Mouse (Mus musculus) forebrain, embryonic 14.5 days (tissue): ENCODE measurements around the gene Grm4. TPM values are rescaled to one million over a fixed set of nuclear protein-coding genes. Genes with fewer than 3 reads are reported as not detected.

ENCODE experiments used
- ATAC-seq: fragments of 200-750 bp; cut with Nextera tagmentation; 2 replicates; pipeline ENCODE4 v1.8.0; 2017; ENCODE audit warnings: mild to moderate bottlenecking, moderate library complexity
- DNase-seq: peaks from one replicate; pipeline ENCODE4 v3.0.0-alpha.2; 2015; ENCODE audit warnings: low spot score
- H3K27ac ChIP-seq: fragments of 300-500 bp; sonication (generic); 2 replicates; pipeline ENCODE4 v1.5.1; 2014; ENCODE audit warnings: low read depth, mild to moderate bottlenecking, control low read depth, low read length, moderate library complexity
- H3K27me3 ChIP-seq: fragments of 300-500 bp; sonication (generic); replicated peaks from 2 replicates; pipeline ENCODE4 v1.6.1; 2014; ENCODE audit warnings: low read length, control low read depth, mixed read lengths; ENCODE audit not compliant: control insufficient read depth, insufficient read depth
- H3K36me3 ChIP-seq: fragments of 300-500 bp; sonication (generic); 2 replicates; pipeline ENCODE4 v1.6.1; 2014; ENCODE audit warnings: low read length, control low read depth; ENCODE audit not compliant: control insufficient read depth, insufficient read depth
- H3K4me1 ChIP-seq: fragments of 300-500 bp; sonication (generic); 2 replicates; pipeline ENCODE4 v1.6.1; 2014; ENCODE audit warnings: antibody characterized with exemption, low read length, control low read depth; ENCODE audit not compliant: control insufficient read depth, insufficient read depth
- H3K4me2 ChIP-seq: fragments of 300-500 bp; sonication (generic); 2 replicates; pipeline ENCODE4 v1.6.1; 2014; ENCODE audit warnings: mild to moderate bottlenecking, control low read depth, low read length
- H3K4me3 ChIP-seq: fragments of 300-500 bp; sonication (generic); 2 replicates; pipeline ENCODE4 v1.5.1; 2014; ENCODE audit warnings: low read depth, low read length, control low read depth
- H3K9ac ChIP-seq: fragments of 300-500 bp; sonication (generic); 2 replicates; pipeline ENCODE4 v1.6.1; 2014; ENCODE audit warnings: mild to moderate bottlenecking, low read length, control low read depth, moderate library complexity
- H3K9me3 ChIP-seq: fragments of 300-500 bp; sonication (generic); replicated peaks from 2 replicates; pipeline ENCODE4 v1.6.1; 2016; ENCODE audit warnings: low read length, control low read depth, mixed read lengths; ENCODE audit not compliant: control insufficient read depth
- WGBS: fragments of 180-500 bp; shearing (Covaris S2); extraction: QIAGEN DNeasy Blood & Tissue Kit; methylation state at CpG from one replicate; pipeline ENCODE4 v1.1.7; 2014; 5-methylcytosine and 5-hydroxymethylcytosine counted together
- polyA plus RNA-seq: library from polyadenylated mRNA; unstranded; fragments of >200 nt; fragmentation: Nextera tagmentation; extraction: Ambion mirVana; gene quantifications from 2 replicates; pipeline ENCODE4 v1.2.1, GENCODE M21; 2014

Grm4 gene
- polyA plus RNA-seq, 1 experiment from 2014 or later: 2.0 TPM

DNA sequence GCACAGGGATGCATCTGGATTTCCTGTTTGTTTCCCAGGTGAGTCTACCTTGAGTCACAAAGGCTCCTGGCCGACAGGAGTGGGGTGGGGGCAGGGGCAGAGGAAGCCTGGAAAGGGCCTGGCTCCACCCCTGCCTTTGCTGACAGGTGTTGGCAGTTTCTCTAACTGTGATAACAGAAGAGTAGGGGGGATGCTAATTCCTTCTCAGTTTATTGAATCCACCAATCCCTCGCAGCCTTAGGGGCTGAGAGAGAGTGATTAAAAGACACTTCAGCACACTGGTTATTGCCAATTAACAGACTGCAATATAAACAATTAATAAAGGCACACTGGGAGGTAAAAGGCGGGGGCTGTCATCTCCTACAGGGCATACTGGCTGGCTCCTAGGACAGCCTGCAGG lies 142.2 kb downstream of the Grm4 start:
- peaks cover 5% of the 10 kb centered on the region; the same call in 1 of the 2 replicates for H3K9me3 ChIP-seq
- H3K4me3 ChIP-seq: no peak overlapping the region
- H3K27ac ChIP-seq: no peak overlapping the region
- no peak overlapping the region for H3K4me2 ChIP-seq
- no peak overlapping the region for H3K9ac ChIP-seq
- ATAC-seq: no peak
- peak; percentile 49 for DNase-seq
- H3K36me3 ChIP-seq: no peaks in the 10 kb centered on the region
- no peaks in the 10 kb centered on the region for H3K4me1 ChIP-seq
- 0 out of 2 replicates have a peak, but pooled peaks cover 2% of the 10 kb centered on the region for H3K27me3 ChIP-seq
- WGBS: 19% methylated on average over 3 of the region's 3 CpGs

- Histone ChIP-seq H3K27ac (no peak overlapping the region), H3K9me3 (peaks cover 5% of the 10 kb centered on the region; the same call in 1 of the 2 replicates), H3K4me2 (no peak overlapping the region), H3K27me3 (0 out of 2 replicates have a peak, but pooled peaks cover 2% of the 10 kb centered on the region), H3K4me1 (no peaks in the 10 kb centered on the region), H3K4me3 (no peak overlapping the region), H3K9ac (no peak overlapping the region), H3K36me3 (no peaks in the 10 kb centered on the region)
- no peak for ATAC-seq
- WGBS: 97% methylated on average over 1 of the region's 1 CpGs
- no peak for DNase-seq
Measured at GRCm38 (mm10) chr17:27377151-27377550, 144.1 kb downstream of the Grm4 start.

DNA sequence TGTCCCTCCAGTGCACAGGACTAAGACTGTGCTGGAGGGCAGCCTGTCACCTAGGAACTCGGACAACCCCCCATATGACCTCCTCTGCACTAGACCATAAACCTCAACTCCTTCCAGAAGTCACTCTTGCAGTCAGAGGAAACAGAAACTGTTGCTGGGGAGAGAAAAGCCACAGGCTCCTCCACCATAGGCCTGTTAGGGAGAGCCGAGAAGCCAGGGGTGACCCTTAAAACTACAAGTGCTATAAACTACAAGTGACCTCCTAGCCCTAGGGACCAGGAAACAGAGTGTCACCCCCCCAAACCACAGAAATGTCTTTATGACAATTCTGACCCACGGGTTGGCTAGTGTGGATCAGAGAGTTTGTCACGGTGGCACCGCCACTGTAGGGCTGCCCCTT lies 145.7 kb downstream of the Grm4 start:
- H3K4me3 ChIP-seq: no peak overlapping the region
- H3K9me3 ChIP-seq: peaks cover 5% of the 10 kb centered on the region; the same call in 1 of the 2 replicates
- DNase-seq (no peak), ATAC-seq (no peak)
- H3K9ac ChIP-seq: no peak overlapping the region
- H3K4me1 ChIP-seq: no peaks in the 10 kb centered on the region
- WGBS: 85% methylated on average over 5 of the region's 5 CpGs
- 0 out of 2 replicates have a peak, but pooled peaks cover 2% of the 10 kb centered on the region for H3K27me3 ChIP-seq
- no peak overlapping the region for H3K27ac ChIP-seq
- H3K36me3 ChIP-seq: no peaks in the 10 kb centered on the region
- no peak overlapping the region for H3K4me2 ChIP-seq

Other genes with a start within 250 kb of the Grm4 start
- 132 TPM in 2 replicates for gene Hmga1, start 35.1 kb upstream of the Grm4 start, polyA plus RNA-seq
- gene AI413582, start 44.4 kb upstream of the Grm4 start, polyA plus RNA-seq: 44.6 and 46.2 TPM in 2 replicates
- gene Nudt3, start 102.1 kb upstream of the Grm4 start, polyA plus RNA-seq: 175 and 178 TPM in 2 replicates
- not detected in 2 replicates for gene RPS10-NUDT3, start 113.8 kb upstream of the Grm4 start, polyA plus RNA-seq
- 603 and 789 TPM in 2 replicates for gene Rps10, start 115.3 kb upstream of the Grm4 start, polyA plus RNA-seq
- gene Pacsin1, start 134.1 kb upstream of the Grm4 start, polyA plus RNA-seq: 22.2 and 25.2 TPM in 2 replicates
- 0.44 TPM in 1 of 2 replicates, not detected in the other for gene Spdef, start 207.6 kb upstream of the Grm4 start, polyA plus RNA-seq